Mouse (Mus musculus) heart, embryonic 16.5 days (tissue): ENCODE results near the gene Fam114a2. TPM values are rescaled to one million over a fixed set of nuclear protein-coding genes. Genes with fewer than 3 reads are reported as not detected.

Experiments
- ATAC-seq: fragments of 200-750 bp; cut with Nextera tagmentation; replicated peaks from 2 replicates; pipeline ENCODE4 v1.8.0; 2017; ENCODE audit warnings: moderate number of reproducible peaks; ENCODE audit not compliant: insufficient read depth, low FRiP score; ENCODE audit errors: extremely low read depth
- H3K27ac ChIP-seq: fragments of 300-500 bp; sonication (generic); 2 replicates; pipeline ENCODE4 v1.5.1; 2014; ENCODE audit warnings: mild to moderate bottlenecking, low read length, control low read depth, moderate library complexity
- H3K27me3 ChIP-seq: fragments of 300-500 bp; sonication (generic); 2 replicates; pipeline ENCODE4 v1.6.1; 2014; ENCODE audit warnings: low read length, mixed read lengths; ENCODE audit not compliant: control insufficient read depth, insufficient read depth
- H3K36me3 ChIP-seq: fragments of 300-500 bp; sonication (generic); 2 replicates; pipeline ENCODE4 v1.6.1; 2014; ENCODE audit not compliant: control insufficient read depth, insufficient read depth
- H3K4me1 ChIP-seq: fragments of 300-500 bp; sonication (generic); 2 replicates; pipeline ENCODE4 v1.6.1; 2014; ENCODE audit warnings: low read length, mixed read lengths; ENCODE audit not compliant: control insufficient read depth, insufficient read depth
- H3K4me2 ChIP-seq: fragments of 300-500 bp; sonication (generic); 2 replicates; pipeline ENCODE4 v1.6.1; 2014; ENCODE audit warnings: low read depth, mild to moderate bottlenecking, control low read depth, low read length
- H3K4me3 ChIP-seq: fragments of 300-500 bp; sonication (generic); 2 replicates; pipeline ENCODE4 v1.5.1; 2014; ENCODE audit warnings: mild to moderate bottlenecking, control low read depth, low read length
- H3K9ac ChIP-seq: fragments of 300-500 bp; sonication (generic); 2 replicates; pipeline ENCODE4 v1.6.1; 2014; ENCODE audit warnings: low read length, control low read depth
- H3K9me3 ChIP-seq: fragments of 300-500 bp; sonication (generic); replicated peaks from 2 replicates; pipeline ENCODE4 v1.6.1; 2016; ENCODE audit warnings: low read length; ENCODE audit not compliant: control insufficient read depth
- WGBS: fragments of 180-500 bp; shearing (Covaris S2); extraction: QIAGEN DNeasy Blood & Tissue Kit; methylation state at CpG from one replicate; pipeline ENCODE4 v1.1.7; 2014; 5-methylcytosine and 5-hydroxymethylcytosine counted together
- polyA plus RNA-seq: library from polyadenylated mRNA; unstranded; fragments of >200 nt; fragmentation: Nextera tagmentation; extraction: Ambion mirVana; gene quantifications from 2 replicates; pipeline ENCODE4 v1.2.1, GENCODE M21; 2015

The Fam114a2 gene
- polyA plus RNA-seq, 1 experiment from 2014 or later, result 65.3 TPM

DNA sequence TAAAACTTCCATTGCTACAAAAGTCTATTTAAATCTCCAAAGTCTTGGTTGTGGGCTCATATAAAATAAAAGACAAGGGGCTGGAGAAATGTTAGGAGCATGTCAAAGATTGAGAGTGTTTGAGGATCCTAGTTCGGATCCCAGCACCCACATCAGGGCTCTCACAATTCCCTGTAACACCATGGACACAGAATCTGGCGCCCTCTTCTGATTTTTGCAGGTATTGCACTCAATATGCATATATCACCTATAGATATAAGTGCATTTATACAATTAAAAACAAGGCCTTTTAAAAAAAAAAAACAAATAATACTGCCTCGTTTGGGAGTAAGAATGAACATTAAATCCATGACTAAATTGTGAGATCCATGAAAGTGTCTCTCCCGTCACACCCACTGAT is 49.7 kb downstream of the Fam114a2 start:
- no peaks in the 10 kb centered on the region for H3K27me3 ChIP-seq
- no peaks in the 10 kb centered on the region for H3K9me3 ChIP-seq
- 78% methylated on average over 4 of the region's 4 CpGs for WGBS
- ATAC-seq, result no peak
- no peak overlapping the region for H3K27ac ChIP-seq
- H3K9ac ChIP-seq, result no peak overlapping the region
- no peak overlapping the region for H3K4me3 ChIP-seq
- no peaks in the 10 kb centered on the region for H3K4me1 ChIP-seq
- no peak overlapping the region for H3K4me2 ChIP-seq
- H3K36me3 ChIP-seq, result no peaks in the 10 kb centered on the region

DNA sequence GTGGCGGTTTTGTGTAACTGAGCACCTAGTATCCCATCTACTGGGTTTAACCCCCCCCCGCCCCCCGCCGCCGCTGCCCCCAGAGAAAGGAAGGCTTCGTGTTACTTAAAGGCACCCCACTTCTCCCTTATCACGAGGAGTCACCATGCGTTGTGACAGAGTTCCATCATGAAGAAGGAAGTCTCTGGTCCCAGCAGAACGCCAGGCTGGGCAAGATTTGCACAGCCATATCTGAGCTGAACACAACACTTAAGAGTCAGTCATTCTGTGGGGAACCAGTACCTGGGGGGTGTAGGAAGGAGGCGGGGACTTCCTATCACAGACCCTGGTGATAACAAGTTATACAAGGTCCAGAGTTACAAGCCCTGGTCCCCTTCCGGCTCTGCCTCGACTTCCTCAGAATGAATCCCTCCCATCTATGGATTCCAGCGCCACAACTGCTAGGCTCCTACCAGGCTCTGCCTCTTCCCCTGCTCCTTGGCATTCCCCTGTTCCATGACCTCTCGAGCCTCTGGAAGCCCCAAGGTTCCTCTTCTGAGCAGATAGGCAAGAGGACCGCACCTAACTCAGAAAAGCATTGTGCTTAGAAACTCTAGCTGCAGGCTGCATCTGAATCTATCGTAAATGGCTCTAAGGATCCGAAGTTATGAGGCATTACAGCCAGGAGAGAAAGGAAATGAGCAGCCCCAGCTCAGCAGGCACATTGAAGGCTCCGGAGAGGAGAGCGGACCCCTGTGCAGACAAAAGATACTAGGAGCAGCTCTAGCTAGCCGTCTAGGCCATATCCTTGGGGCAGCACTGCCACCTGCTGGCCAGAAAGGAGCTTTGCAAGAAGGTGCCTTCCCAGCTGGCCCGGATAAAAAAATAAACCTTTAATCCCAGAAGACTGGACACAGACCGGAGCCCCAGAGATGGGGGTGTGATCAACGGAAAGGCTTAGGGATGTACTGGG is 51.0 kb downstream of the Fam114a2 start:
- Histone ChIP-seq H3K27ac (no peak overlapping the region), H3K36me3 (no peaks in the 10 kb centered on the region), H3K27me3 (no peaks in the 10 kb centered on the region), H3K4me1 (no peaks in the 10 kb centered on the region), H3K9ac (no peak overlapping the region), H3K4me2 (0 out of 2 replicates have a peak overlapping the region, but pooled peaks have one; percentile 2), H3K9me3 (no peaks in the 10 kb centered on the region), H3K4me3 (no peak overlapping the region)
- peak; percentile 55; the same call in 1 of the 2 replicates for ATAC-seq
- WGBS, result 42% methylated on average over 23 of the region's 23 CpGs

DNA sequence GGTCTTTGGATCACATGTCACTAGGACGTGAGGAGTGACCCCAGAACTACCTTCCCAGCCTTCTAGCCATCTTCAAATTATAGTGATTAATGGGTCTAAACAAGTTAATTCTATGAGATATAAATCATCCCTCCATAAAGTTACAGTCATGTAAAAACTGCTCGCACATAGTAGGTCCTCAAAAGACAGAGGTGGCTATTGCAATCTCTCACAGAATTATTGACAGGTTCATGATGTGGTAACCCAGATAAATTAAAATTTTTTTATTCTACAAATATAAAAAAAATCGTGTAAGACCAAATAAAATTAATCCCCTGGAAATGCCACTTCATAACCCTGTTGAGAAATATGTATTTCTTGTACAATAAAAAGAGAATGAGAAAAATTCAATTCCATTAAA is 52.6 kb downstream of the Fam114a2 start:
- WGBS, result 69% methylated on average over 3 of the region's 3 CpGs

DNA sequence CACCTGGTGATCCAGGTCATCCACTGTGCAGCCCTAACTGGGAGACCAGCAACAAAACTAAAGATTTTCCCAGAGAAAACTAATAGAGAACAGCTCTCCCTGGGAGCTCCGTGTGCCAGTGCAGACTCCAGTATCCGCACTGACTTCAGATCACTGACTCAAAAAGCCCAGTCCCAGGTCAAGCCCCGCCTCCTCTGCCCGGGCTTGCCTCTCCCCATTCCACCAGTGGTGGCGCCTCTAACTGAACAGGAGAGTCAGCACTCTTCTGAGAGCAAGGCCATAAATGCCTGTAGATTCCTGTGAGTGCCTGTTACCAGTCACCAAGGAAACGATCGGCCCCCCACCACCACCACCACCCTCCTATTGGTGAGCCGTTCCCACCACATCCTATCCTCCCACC is 53.4 kb downstream of the Fam114a2 start:
- Histone ChIP-seq H3K4me3 (no peak overlapping the region), H3K27ac (no peak overlapping the region), H3K27me3 (no peaks in the 10 kb centered on the region), H3K9ac (no peak overlapping the region), H3K9me3 (no peaks in the 10 kb centered on the region), H3K36me3 (no peaks in the 10 kb centered on the region), H3K4me2 (no peak overlapping the region), H3K4me1 (no peaks in the 10 kb centered on the region)
- ATAC-seq, result no peak
- WGBS, result 49% methylated on average over 8 of the region's 8 CpGs

More for the DNA sequence above, 52.6 kb downstream of the Fam114a2 start:
- Histone ChIP-seq H3K4me2 (no peak overlapping the region), H3K27me3 (no peaks in the 10 kb centered on the region), H3K4me1 (no peaks in the 10 kb centered on the region), H3K36me3 (no peaks in the 10 kb centered on the region), H3K27ac (no peak overlapping the region), H3K4me3 (no peak overlapping the region), H3K9me3 (no peaks in the 10 kb centered on the region), H3K9ac (no peak overlapping the region)
- no peak for ATAC-seq

DNA sequence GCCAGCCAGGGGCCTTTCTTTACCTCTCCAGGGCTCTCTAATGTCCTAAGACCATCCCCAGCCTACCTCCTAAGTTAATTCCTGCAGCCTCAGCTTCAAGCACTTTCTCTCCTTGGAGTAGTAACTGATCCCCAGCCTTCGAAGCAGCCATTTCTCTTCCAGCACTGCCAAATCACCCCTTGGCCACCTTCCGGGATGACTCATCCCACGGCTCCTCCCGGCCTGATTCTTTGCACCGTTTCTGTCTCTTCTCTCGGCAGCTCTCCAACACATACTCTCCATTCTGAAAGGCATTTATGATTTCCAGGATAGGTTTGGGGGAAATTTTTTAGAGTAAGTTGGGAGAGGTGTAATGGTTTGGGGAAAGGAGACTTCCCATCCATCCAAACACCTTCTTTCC is 58.7 kb downstream of the Fam114a2 start:
- H3K4me3 ChIP-seq, result no peak overlapping the region
- WGBS, result 46% methylated on average over 6 of the region's 6 CpGs
- H3K4me1 ChIP-seq, result no peaks in the 10 kb centered on the region
- no peaks in the 10 kb centered on the region for H3K9me3 ChIP-seq
- H3K27me3 ChIP-seq, result no peaks in the 10 kb centered on the region
- ATAC-seq, result no peak
- H3K27ac ChIP-seq, result no peak overlapping the region
- H3K9ac ChIP-seq, result no peak overlapping the region
- no peak overlapping the region for H3K4me2 ChIP-seq
- no peaks in the 10 kb centered on the region for H3K36me3 ChIP-seq

DNA sequence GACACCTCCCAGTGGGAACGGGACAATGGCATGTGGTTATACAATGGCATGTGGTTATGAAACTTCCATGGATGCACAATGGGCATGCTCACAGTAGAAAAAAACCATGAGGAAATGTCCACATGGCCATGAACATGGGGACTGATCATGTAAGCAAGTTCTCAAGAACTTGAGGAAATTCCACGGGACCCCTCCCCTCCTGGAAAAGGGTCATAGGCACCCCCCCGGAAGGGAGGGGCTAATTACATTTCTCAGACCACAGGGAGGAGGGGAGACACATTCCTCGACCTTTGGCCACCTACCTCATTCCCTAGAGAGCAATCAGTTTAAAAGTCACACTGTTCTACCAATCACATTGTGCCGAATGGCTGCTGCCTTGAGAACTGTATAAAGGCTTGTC is 64.0 kb downstream of the Fam114a2 start:
- H3K27me3 ChIP-seq, result no peaks in the 10 kb centered on the region
- WGBS, result 47% methylated on average over 5 of the region's 5 CpGs
- H3K27ac ChIP-seq, result no peak overlapping the region
- no peak overlapping the region for H3K4me3 ChIP-seq
- H3K9ac ChIP-seq, result no peak overlapping the region
- no peak for ATAC-seq
- no peaks in the 10 kb centered on the region for H3K9me3 ChIP-seq
- no peaks in the 10 kb centered on the region for H3K4me1 ChIP-seq
- H3K4me2 ChIP-seq, result no peak overlapping the region
- no peaks in the 10 kb centered on the region for H3K36me3 ChIP-seq

DNA sequence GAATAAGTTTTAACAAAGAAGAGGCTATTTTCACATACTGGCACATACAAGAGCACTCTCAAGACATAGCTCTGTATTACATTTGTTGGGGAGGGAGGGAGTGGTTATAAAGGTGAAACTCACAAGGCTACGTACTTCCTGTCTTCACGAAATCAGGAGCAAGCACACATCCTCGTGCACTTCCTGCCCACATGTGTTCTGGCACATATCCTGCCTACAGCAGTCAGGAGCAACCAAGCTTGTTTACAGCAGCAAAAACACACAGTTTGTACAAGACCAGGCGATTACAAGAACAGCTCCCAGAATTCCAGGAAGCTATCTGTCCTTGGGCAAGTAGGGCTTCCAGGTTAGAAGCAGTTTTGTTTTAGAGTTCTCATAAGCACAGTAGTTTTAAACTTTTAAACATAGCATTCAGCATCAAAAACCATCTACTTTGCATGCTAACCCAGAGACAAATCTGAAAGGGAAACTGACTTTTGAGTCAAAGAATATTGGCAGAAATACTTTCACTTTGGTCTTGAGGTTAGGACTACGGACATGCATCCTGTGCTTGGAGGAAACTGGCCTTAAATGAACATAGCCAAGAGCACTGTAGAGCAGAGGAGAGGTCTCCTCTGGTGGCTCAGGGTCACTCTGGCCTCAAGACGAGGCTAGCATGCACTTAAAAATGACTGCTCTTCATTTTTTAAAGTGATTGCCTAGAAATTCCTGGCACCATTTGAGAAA is 73.0 kb downstream of the Fam114a2 start:
- Histone ChIP-seq H3K4me2 (no peak overlapping the region), H3K27me3 (no peaks in the 10 kb centered on the region), H3K27ac (0 out of 2 replicates have a peak overlapping the region, but pooled peaks have one; percentile 27), H3K9me3 (no peaks in the 10 kb centered on the region), H3K4me1 (no peaks in the 10 kb centered on the region), H3K36me3 (no peaks in the 10 kb centered on the region), H3K9ac (no peak overlapping the region), H3K4me3 (no peak overlapping the region)
- 41% methylated on average over 6 of the region's 6 CpGs for WGBS
- ATAC-seq, result no peak; the same call in 1 of the 2 replicates

DNA sequence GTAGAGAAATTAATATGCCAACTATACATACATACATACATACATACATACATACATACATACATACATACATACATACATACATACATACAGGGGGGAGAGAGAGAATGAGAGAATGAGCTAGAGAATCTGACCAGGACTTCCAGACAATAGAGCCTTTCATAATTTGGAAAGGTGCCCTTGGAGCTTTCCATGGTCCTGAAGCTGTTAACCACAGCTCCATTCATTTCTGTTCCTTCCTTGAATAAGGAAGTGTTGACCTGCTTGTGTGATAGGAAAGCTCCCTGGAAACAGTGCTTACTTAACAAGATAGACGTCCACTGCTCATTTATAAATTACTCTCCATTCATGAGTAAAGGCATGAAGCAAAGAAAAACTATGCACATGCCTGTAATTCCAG is 84.3 kb downstream of the Fam114a2 start:
- H3K4me2 ChIP-seq, result no peak overlapping the region
- no peaks in the 10 kb centered on the region for H3K36me3 ChIP-seq
- ATAC-seq, result no peak
- no peak overlapping the region for H3K27ac ChIP-seq
- WGBS, result 9% methylated on average over 1 of the region's 1 CpGs
- H3K9me3 ChIP-seq, result no peaks in the 10 kb centered on the region
- no peaks in the 10 kb centered on the region for H3K4me1 ChIP-seq
- no peak overlapping the region for H3K4me3 ChIP-seq
- no peak overlapping the region for H3K9ac ChIP-seq
- H3K27me3 ChIP-seq, result no peaks in the 10 kb centered on the region
